Mouse (Mus musculus): ENCODE data around the gene Wwox. TPM values are rescaled to one million over a fixed set of nuclear protein-coding genes. Genes with fewer than 3 reads are reported as not detected.

Gene Wwox
- polyA plus RNA-seq, 1 experiment = 14.9 TPM

DNA sequence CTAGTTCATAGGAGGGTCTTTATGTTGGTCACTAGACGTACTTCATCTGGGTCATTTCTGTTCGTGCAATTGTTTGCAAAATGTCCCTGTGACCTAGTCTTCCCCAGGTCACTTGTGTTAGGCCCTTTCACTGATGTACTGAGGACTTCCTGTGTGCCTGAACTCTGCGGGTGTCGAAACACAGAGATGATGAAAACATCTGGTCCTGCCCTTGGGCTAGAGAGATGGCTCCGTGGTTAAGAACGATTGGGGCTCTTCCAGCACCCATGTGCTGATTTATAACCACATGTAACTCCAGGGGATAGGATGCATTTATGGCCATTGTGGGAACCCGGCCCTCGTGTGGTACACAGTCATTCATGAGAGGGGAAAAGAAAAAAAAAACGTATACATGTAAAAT is 392.1 kb downstream of the Wwox start:
- Histone ChIP-seq H3K4me3 (ENCODE audit: control insufficient read depth, low read depth, low read length) (no peak overlapping the region), H3K4me1 (ENCODE audit: control insufficient read depth, insufficient read depth, low read length) (no peaks in the 10 kb centered on the region)
- TF ChIP-seq POLR2A (IDR thresholded peaks at IDR 0.05; ENCODE audit: control insufficient read depth, low read depth, low read length) (no peak), CTCF (IDR thresholded peaks at IDR 0.05; ENCODE audit: control insufficient read depth, insufficient read depth, insufficient replicate concordance, low read depth, low read length) (no peak)

DNA sequence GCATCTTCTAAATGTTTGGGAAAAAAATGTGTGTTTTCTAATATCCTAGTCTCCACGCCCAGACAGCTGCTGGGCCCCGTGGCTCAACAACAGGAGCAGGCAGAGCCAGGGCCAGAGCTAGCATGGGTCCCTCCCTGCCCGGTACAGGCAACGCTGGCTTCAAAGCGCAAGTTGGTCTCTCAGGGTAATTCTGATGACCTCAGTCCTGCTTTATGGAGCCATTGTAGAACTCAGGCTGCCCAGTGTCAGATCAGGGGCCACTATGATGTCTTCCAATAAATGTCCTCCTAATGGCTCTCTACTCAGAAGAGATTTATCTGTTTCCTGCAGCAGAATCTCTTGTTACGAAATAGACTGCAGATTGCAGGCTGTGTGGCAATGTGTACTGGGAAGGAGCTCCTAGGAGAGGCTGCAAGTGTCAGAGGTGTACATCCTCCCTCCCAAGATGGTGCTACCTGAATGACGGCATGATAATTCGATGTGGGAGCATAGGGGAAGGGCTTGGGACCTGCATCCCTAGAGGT is 392.9 kb downstream of the Wwox start:
- no peak for TF ChIP-seq CTCF (IDR thresholded peaks at IDR 0.05; ENCODE audit: control insufficient read depth, insufficient read depth, insufficient replicate concordance, low read depth, low read length)
- TF ChIP-seq POLR2A (IDR thresholded peaks at IDR 0.05; ENCODE audit: control insufficient read depth, low read depth, low read length) = no peak
- H3K27ac ChIP-seq (ENCODE audit: control insufficient read depth, insufficient read depth, low read depth, low read length) = no peak overlapping the region
- no peaks in the 10 kb centered on the region for H3K36me3 ChIP-seq (ENCODE audit: control insufficient read depth, insufficient read depth, low read length)

More for the DNA sequence above, 392.1 kb downstream of the Wwox start:
- Histone ChIP-seq H3K27me3 (ENCODE audit: control insufficient read depth, insufficient read depth, low read length) (no peaks in the 10 kb centered on the region), H3K36me3 (ENCODE audit: control insufficient read depth, insufficient read depth, low read length) (no peaks in the 10 kb centered on the region), H3K27ac (ENCODE audit: control insufficient read depth, insufficient read depth, low read depth, low read length) (no peak overlapping the region)

DNA sequence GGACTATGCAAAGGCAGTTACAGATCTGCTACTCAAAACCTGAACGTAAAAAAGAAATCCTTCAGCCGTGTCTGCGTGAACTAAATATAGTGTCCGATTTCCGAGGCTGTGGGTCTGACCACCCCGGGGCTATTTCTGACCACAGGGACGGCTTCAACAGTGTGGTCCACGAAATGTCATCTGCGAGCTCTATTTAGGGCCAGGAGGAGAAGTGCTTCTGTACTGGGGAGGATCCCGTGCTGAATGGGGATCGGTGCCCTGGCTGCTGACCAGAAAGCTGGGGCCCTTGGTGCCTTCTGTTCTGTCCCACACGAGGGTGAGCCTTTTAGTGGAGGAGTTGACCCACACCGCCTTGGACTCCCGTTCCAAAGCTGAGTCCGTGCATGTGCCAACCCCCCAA is 395.3 kb downstream of the Wwox start:
- Histone ChIP-seq H3K27ac (ENCODE audit: control insufficient read depth, insufficient read depth, low read depth, low read length) (no peak overlapping the region), H3K4me1 (ENCODE audit: control insufficient read depth, insufficient read depth, low read length) (no peaks in the 10 kb centered on the region), H3K27me3 (ENCODE audit: control insufficient read depth, insufficient read depth, low read length) (no peaks in the 10 kb centered on the region), H3K4me3 (ENCODE audit: control insufficient read depth, low read depth, low read length) (no peak overlapping the region), H3K36me3 (ENCODE audit: control insufficient read depth, insufficient read depth, low read length) (no peaks in the 10 kb centered on the region)
- TF ChIP-seq POLR2A (IDR thresholded peaks at IDR 0.05; ENCODE audit: control insufficient read depth, low read depth, low read length) (no peak), CTCF (IDR thresholded peaks at IDR 0.05; ENCODE audit: control insufficient read depth, insufficient read depth, insufficient replicate concordance, low read depth, low read length) (no peak)

More for the DNA sequence above, 392.9 kb downstream of the Wwox start:
- H3K4me1 ChIP-seq (ENCODE audit: control insufficient read depth, insufficient read depth, low read length) = no peaks in the 10 kb centered on the region
- H3K4me3 ChIP-seq (ENCODE audit: control insufficient read depth, low read depth, low read length) = no peak overlapping the region
- no peaks in the 10 kb centered on the region for H3K27me3 ChIP-seq (ENCODE audit: control insufficient read depth, insufficient read depth, low read length)

DNA sequence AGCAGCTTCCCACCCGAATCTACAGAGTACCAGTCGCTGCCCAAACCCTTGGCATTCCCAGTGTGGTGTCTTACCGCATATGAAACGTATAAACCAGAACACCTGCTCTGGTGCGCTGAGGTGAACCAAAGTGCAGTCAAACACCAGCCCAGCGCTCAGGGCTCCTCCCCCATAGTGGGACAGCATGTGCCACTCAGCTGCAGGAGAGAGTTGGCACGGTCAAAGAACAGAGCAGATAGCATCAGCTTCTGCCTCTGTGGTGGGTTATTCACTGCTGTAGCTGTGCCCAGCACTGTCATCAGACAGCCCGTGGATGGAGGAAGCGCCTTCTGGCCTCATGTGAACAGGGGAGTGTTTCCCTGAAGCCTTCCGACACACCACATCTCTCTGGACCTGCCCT is 400.5 kb downstream of the Wwox start:
- no peak overlapping the region for H3K4me3 ChIP-seq (ENCODE audit: control insufficient read depth, low read depth, low read length)
- TF ChIP-seq CTCF (IDR thresholded peaks at IDR 0.05; ENCODE audit: control insufficient read depth, insufficient read depth, insufficient replicate concordance, low read depth, low read length) (no peak), POLR2A (IDR thresholded peaks at IDR 0.05; ENCODE audit: control insufficient read depth, low read depth, low read length) (no peak)

DNA sequence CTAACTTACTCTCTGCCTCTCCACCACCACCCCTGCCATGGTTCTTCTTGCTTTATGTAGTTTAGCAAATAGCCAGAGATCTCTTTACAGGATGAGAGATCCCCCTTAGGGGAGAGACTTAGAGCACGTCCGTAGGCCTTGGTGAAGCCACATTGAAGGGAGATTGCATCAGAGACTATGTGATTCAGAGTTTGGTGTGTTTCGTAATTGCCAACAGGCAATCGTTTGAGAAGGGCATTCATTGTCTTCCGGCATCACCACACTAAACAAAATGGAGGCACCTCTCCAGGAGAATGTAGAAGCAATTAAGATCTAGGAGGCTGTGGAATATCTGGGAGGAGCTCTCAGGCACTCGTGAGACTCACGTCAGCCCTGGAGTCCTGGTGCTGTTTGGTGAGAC is 408.2 kb downstream of the Wwox start:
- no peaks in the 10 kb centered on the region for H3K36me3 ChIP-seq (ENCODE audit: control insufficient read depth, insufficient read depth, low read length)
- no peaks in the 10 kb centered on the region for H3K4me1 ChIP-seq (ENCODE audit: control insufficient read depth, insufficient read depth, low read length)
- no peak overlapping the region for H3K4me3 ChIP-seq (ENCODE audit: control insufficient read depth, low read depth, low read length)
- no peak overlapping the region for H3K27ac ChIP-seq (ENCODE audit: control insufficient read depth, insufficient read depth, low read depth, low read length)
- TF ChIP-seq CTCF (IDR thresholded peaks at IDR 0.05; ENCODE audit: control insufficient read depth, insufficient read depth, insufficient replicate concordance, low read depth, low read length) (no peak), POLR2A (IDR thresholded peaks at IDR 0.05; ENCODE audit: control insufficient read depth, low read depth, low read length) (no peak)
- H3K27me3 ChIP-seq (ENCODE audit: control insufficient read depth, insufficient read depth, low read length) = no peaks in the 10 kb centered on the region

More for the DNA sequence above, 400.5 kb downstream of the Wwox start:
- no peaks in the 10 kb centered on the region for H3K4me1 ChIP-seq (ENCODE audit: control insufficient read depth, insufficient read depth, low read length)
- no peaks in the 10 kb centered on the region for H3K36me3 ChIP-seq (ENCODE audit: control insufficient read depth, insufficient read depth, low read length)
- H3K27ac ChIP-seq (ENCODE audit: control insufficient read depth, insufficient read depth, low read depth, low read length) = no peak overlapping the region
- H3K27me3 ChIP-seq (ENCODE audit: control insufficient read depth, insufficient read depth, low read length) = no peaks in the 10 kb centered on the region

DNA sequence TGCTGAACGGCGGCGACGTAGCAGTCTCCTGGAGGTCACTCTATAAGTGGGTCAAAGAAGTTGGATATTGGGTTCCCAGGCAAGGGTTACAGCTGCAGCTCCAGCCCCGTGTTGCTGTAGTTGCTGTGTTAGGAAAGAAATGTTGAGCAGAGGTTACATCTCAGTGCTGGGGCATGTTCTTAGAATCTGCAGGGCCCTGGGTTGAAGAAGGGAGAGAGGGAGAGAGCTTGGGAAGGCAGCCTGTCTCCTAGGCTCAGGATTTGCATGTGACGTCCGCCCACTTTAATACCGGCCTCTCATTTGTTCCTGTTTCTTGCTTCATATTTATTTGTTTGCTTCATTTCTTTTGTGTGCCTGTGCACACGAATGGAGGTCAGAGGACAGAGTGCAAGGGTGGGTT is 410.0 kb downstream of the Wwox start:
- Histone ChIP-seq H3K4me3 (ENCODE audit: control insufficient read depth, low read depth, low read length) (no peak overlapping the region), H3K36me3 (ENCODE audit: control insufficient read depth, insufficient read depth, low read length) (no peaks in the 10 kb centered on the region), H3K27ac (ENCODE audit: control insufficient read depth, insufficient read depth, low read depth, low read length) (no peak overlapping the region), H3K27me3 (ENCODE audit: control insufficient read depth, insufficient read depth, low read length) (no peaks in the 10 kb centered on the region), H3K4me1 (ENCODE audit: control insufficient read depth, insufficient read depth, low read length) (no peaks in the 10 kb centered on the region)
- TF ChIP-seq CTCF (IDR thresholded peaks at IDR 0.05; ENCODE audit: control insufficient read depth, insufficient read depth, insufficient replicate concordance, low read depth, low read length) = no peak
- TF ChIP-seq POLR2A (IDR thresholded peaks at IDR 0.05; ENCODE audit: control insufficient read depth, low read depth, low read length) = no peak

DNA sequence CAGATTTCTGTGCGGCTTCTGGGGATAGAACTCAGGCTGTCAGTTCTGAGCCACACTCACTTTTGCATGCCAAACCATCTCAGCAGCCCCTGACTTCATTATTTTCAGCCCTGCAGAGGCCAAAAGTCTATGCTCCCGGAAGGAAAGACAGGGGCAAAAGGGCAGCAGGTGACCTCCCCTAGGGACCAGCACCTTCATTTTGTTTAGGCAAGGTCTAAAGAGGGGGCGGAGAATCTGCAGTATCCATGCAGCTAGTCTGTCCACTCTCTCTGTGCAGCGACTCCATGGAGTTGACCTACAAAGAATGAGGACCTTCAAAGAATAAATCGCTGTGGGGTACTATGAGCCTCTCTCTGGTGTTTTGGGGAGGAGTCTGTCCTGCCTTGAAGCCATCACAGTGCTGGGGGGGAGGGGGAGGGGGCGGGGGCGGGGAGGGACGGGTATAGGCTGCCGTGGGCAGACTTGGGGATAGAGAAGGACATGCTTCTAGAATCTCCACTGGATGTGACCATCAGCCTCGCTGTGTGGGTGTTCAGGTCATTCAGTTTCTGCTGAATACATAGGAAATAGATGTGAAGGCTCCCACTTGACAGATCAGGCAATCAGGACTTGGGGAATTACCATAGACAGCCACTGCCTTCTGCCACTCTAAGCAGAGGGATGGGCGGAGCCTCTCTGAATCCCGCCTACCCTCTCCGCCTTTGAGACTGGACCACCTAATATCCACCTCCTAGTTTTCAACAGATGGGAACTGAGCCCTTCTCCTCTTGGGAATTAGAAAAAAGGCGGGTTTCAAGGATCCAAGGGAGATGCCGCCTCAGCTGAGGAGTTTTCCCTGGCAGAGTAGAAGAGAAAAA is 410.8 kb downstream of the Wwox start:
- no peaks in the 10 kb centered on the region for H3K4me1 ChIP-seq (ENCODE audit: control insufficient read depth, insufficient read depth, low read length)
- no peak overlapping the region for H3K27ac ChIP-seq (ENCODE audit: control insufficient read depth, insufficient read depth, low read depth, low read length)
- no peaks in the 10 kb centered on the region for H3K27me3 ChIP-seq (ENCODE audit: control insufficient read depth, insufficient read depth, low read length)
- no peaks in the 10 kb centered on the region for H3K36me3 ChIP-seq (ENCODE audit: control insufficient read depth, insufficient read depth, low read length)
- H3K4me3 ChIP-seq (ENCODE audit: control insufficient read depth, low read depth, low read length) = no peak overlapping the region
- TF ChIP-seq POLR2A (IDR thresholded peaks at IDR 0.05; ENCODE audit: control insufficient read depth, low read depth, low read length) = no peak
- TF ChIP-seq CTCF (IDR thresholded peaks at IDR 0.05; ENCODE audit: control insufficient read depth, insufficient read depth, insufficient replicate concordance, low read depth, low read length) = no peak
